Mouse (Mus musculus): ENCODE measurements around the gene Tenm3.

- no peak for TF ChIP-seq CTCF (conservative IDR thresholded peaks at IDR 0.05 in 1 of 2, IDR thresholded peaks at IDR 0.05 in 1 of 2; ENCODE audit: low read depth in 2 of 2, low read length in 2 of 2)
- TF ChIP-seq POLR2A (IDR thresholded peaks at IDR 0.05; ENCODE audit: low read depth, low read length): no peak
- no peak for TF ChIP-seq MYC (IDR thresholded peaks at IDR 0.05; ENCODE audit: low read depth, low read length)
- TF ChIP-seq HCFC1 (IDR thresholded peaks at IDR 0.05; ENCODE audit: low read depth, low read length): no peak
- TF ChIP-seq CHD2 (IDR thresholded peaks at IDR 0.05; ENCODE audit: low read length): no peak
- no peak for TF ChIP-seq USF1 (IDR thresholded peaks at IDR 0.05; ENCODE audit: low read depth, low read length)
- TF ChIP-seq RCOR1 (conservative IDR thresholded peaks at IDR 0.05; ENCODE audit: low read depth, low read length): no peak
- TF ChIP-seq EP300 (IDR thresholded peaks at IDR 0.05; ENCODE audit: low read length): no peak
- TF ChIP-seq USF2 (conservative IDR thresholded peaks at IDR 0.05; ENCODE audit: low read depth, low read length): no peak
- no peak for TF ChIP-seq UBTF (IDR thresholded peaks at IDR 0.05; ENCODE audit: low read depth, low read length)
- no peak for TF ChIP-seq MAFK (IDR thresholded peaks at IDR 0.05; ENCODE audit: insufficient replicate concordance, low read length)
- no peak for TF ChIP-seq POLR2AphosphoS2 (IDR thresholded peaks at IDR 0.05; ENCODE audit: low read depth, low read length)
- no peak for TF ChIP-seq TCF12 (IDR thresholded peaks at IDR 0.05; ENCODE audit: low read depth, low read length)
- no peak for TF ChIP-seq KAT2A (IDR thresholded peaks at IDR 0.05; ENCODE audit: insufficient replicate concordance, low read length)
These were observed 103.4 kb downstream of the Tenm3 start for GRCm38 (mm10) chr8:48740147-48740881.

Data from CH12.LX (cell line).